Mouse (Mus musculus) liver, embryonic 16.5 days (tissue): ENCODE measurements around the gene Babam2. TPM values are rescaled to one million over a fixed set of nuclear protein-coding genes. Genes with fewer than 3 reads are reported as not detected.

ENCODE experiments used
- ATAC-seq: fragments of 200-750 bp; cut with Nextera tagmentation; 2 replicates; pipeline ENCODE4 v1.8.0; 2017; ENCODE audit warnings: low read depth, mild to moderate bottlenecking, moderate number of reproducible peaks, moderate library complexity
- H3K27ac ChIP-seq: fragments of 300-500 bp; sonication (generic); 2 replicates; pipeline ENCODE4 v1.5.1; 2014; ENCODE audit warnings: mild to moderate bottlenecking, low read length
- H3K27me3 ChIP-seq: fragments of 300-500 bp; sonication (generic); 2 replicates; pipeline ENCODE4 v1.6.1; 2014; ENCODE audit warnings: low read depth, low read length, mixed read lengths; ENCODE audit not compliant: control insufficient read depth, insufficient read depth
- H3K36me3 ChIP-seq: fragments of 300-500 bp; sonication (generic); 2 replicates; pipeline ENCODE4 v1.6.1; 2014; ENCODE audit warnings: mild to moderate bottlenecking; ENCODE audit not compliant: control insufficient read depth, insufficient read depth
- H3K4me1 ChIP-seq: fragments of 300-500 bp; sonication (generic); 2 replicates; pipeline ENCODE4 v1.6.1; 2014; ENCODE audit warnings: low read depth, low read length, mixed read lengths; ENCODE audit not compliant: control insufficient read depth
- H3K4me2 ChIP-seq: fragments of 300-500 bp; sonication (generic); 2 replicates; pipeline ENCODE4 v1.6.1; 2014; ENCODE audit warnings: low read depth, low read length, mixed read lengths
- H3K4me3 ChIP-seq: fragments of 300-500 bp; sonication (generic); 2 replicates; pipeline ENCODE4 v1.5.1; 2014; ENCODE audit warnings: low read depth, mild to moderate bottlenecking, low read length
- H3K9ac ChIP-seq: fragments of 300-500 bp; sonication (generic); 2 replicates; pipeline ENCODE4 v1.6.1; 2014; ENCODE audit warnings: low read depth, low read length
- H3K9me3 ChIP-seq: fragments of 300-500 bp; sonication (generic); replicated peaks from 2 replicates; pipeline ENCODE4 v1.6.1; 2016; ENCODE audit warnings: low read length; ENCODE audit not compliant: control insufficient read depth
- WGBS: fragments of 180-500 bp; shearing (Covaris S2); extraction: QIAGEN DNeasy Blood & Tissue Kit; methylation state at CpG from one replicate; pipeline ENCODE4 v1.1.7; 2014; ENCODE audit not compliant: insufficient replicate concordance; 5-methylcytosine and 5-hydroxymethylcytosine counted together
- polyA plus RNA-seq: library from polyadenylated mRNA; unstranded; fragments of >200 nt; fragmentation: Nextera tagmentation; extraction: Ambion mirVana; gene quantifications from 2 replicates; pipeline ENCODE4 v1.2.1, GENCODE M21; 2015

The Babam2 gene
- polyA plus RNA-seq, 1 experiment from 2014 or later, result 32.4 TPM

DNA sequence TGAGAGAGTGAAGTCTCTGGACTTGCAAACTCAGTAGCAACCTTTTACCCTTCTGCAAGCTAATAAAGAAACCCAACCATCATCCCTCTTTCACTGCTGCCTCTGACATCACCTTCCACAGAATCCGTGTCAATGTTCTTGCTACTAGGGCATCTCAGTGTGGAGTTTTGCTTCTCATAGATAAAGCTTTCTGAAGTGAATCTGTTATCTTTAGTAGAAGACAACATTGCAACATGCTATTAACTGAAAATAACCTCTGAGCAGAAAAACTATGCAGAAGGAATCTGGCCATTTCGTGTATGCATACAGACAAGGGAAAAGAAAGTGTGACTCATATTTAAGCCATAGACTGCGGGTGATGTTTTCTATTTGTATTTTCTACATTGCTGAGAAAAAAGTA lies 168.6 kb downstream of the Babam2 start:
- Histone ChIP-seq H3K36me3 (no peaks in the 10 kb centered on the region), H3K9me3 (no peaks in the 10 kb centered on the region), H3K27me3 (no peaks in the 10 kb centered on the region), H3K4me2 (no peak overlapping the region), H3K4me1 (no peaks in the 10 kb centered on the region), H3K4me3 (no peak overlapping the region), H3K9ac (no peak overlapping the region), H3K27ac (no peak overlapping the region)
- 45% methylated on average over 3 of the region's 3 CpGs for WGBS
- no peak for ATAC-seq

DNA sequence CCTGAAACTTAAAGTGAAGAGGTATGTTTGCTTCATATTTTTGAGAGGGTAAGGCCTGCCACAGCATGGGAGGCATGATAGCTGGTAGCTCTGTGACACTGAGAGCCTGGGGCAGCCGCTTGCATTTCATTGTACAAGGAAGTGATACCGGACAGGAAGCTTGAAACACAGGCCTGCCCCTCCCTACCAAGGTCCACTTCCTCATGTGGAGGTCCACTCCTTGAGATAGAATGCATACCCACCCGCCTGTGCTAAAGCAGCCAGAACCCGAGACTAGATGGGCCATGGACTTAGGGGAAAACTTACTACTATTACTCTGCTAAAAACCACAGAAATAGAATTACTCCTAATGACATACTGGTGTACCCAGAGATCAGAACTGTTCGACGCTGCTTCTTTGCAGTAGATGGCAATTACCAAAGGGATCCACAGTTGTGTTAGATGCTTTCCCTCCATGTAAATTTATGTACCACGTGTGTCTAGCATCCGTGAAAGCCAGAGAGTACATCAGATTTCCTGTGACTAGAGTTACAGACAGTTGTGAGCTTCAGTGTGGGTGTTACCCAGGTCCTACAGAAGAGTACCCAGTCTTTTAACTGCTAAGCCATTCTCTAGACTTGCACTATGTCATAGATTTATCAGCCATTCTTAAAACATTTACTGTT lies 173.5 kb downstream of the Babam2 start:
- Histone ChIP-seq H3K9ac (no peak overlapping the region), H3K27me3 (no peaks in the 10 kb centered on the region), H3K9me3 (no peaks in the 10 kb centered on the region), H3K27ac (no peak overlapping the region), H3K36me3 (no peaks in the 10 kb centered on the region), H3K4me2 (no peak overlapping the region), H3K4me1 (no peaks in the 10 kb centered on the region), H3K4me3 (no peak overlapping the region)
- 41% methylated on average over 8 of the region's 8 CpGs for WGBS
- ATAC-seq, result no peak

DNA sequence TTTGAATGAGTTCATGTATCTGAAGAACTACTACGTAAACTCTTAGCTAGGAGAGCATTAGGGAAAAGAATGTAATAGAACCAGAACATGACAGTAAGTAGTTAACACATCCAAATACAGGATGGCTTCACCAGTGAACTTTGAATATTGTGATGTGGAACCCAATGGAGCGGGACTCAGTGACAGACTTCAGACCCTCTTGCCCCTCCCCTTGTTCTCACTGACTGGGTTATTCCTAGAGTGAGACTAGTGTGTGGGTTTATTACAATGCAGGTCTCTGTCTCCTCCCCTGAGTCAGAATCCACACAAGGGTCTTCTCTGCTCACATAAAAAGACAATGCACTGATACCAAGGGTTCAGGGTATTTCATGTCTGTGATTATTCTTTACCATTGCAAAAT lies 175.8 kb downstream of the Babam2 start:
- 83% methylated on average over 2 of the region's 2 CpGs for WGBS
- Histone ChIP-seq H3K27me3 (no peaks in the 10 kb centered on the region), H3K4me3 (no peak overlapping the region), H3K27ac (no peak overlapping the region), H3K36me3 (no peaks in the 10 kb centered on the region), H3K9me3 (no peaks in the 10 kb centered on the region), H3K4me2 (no peak overlapping the region), H3K9ac (no peak overlapping the region), H3K4me1 (no peaks in the 10 kb centered on the region)
- no peak for ATAC-seq

DNA sequence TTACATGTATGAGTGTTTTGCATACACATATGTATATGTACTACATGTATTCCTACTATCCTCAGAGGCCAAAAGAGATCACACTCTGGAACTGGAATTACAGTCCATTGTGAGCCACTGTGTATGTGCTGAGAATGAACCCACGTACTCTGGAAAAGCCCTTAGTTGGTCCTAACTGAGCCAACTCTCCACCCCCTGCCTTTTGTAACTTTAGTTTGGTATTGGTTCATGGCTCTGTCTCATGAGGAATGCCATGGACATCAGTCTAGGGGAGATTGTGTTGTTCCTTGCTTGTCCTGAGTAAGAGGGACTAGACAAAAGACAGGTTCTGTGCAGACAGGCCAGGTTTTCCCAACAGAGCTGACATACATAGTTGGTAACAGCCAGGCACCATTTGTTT lies 177.1 kb downstream of the Babam2 start:
- no peak overlapping the region for H3K27ac ChIP-seq
- H3K4me1 ChIP-seq, result no peaks in the 10 kb centered on the region
- H3K9ac ChIP-seq, result no peak overlapping the region
- no peaks in the 10 kb centered on the region for H3K36me3 ChIP-seq
- WGBS, result 76% methylated on average over 1 of the region's 1 CpGs
- H3K9me3 ChIP-seq, result no peaks in the 10 kb centered on the region
- no peaks in the 10 kb centered on the region for H3K27me3 ChIP-seq
- no peak overlapping the region for H3K4me3 ChIP-seq
- no peak overlapping the region for H3K4me2 ChIP-seq
- no peak for ATAC-seq

DNA sequence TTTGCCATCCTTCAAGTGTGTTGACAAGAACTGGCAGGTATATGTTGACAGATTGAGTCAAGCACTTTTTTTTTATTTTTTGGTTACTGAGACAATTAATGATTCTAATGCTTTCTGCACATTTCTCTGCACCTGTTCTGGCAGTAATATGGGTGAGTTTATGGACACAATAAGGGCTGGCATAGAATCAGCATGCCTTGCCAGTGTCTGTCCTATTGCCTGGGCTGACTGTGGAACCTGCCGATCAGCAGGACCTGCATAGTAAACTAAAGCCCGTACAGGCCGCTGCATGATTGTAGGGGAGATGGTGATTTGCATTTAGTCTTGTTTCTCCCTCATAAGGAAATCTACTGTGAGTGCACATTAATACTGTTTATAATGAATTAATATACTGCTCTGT lies 178.0 kb downstream of the Babam2 start:
- Histone ChIP-seq H3K4me1 (no peaks in the 10 kb centered on the region), H3K4me2 (no peak overlapping the region), H3K27ac (no peak overlapping the region), H3K4me3 (no peak overlapping the region), H3K36me3 (no peaks in the 10 kb centered on the region), H3K9me3 (no peaks in the 10 kb centered on the region), H3K27me3 (no peaks in the 10 kb centered on the region), H3K9ac (no peak overlapping the region)
- WGBS, result 77% methylated on average over 3 of the region's 3 CpGs
- no peak for ATAC-seq

DNA sequence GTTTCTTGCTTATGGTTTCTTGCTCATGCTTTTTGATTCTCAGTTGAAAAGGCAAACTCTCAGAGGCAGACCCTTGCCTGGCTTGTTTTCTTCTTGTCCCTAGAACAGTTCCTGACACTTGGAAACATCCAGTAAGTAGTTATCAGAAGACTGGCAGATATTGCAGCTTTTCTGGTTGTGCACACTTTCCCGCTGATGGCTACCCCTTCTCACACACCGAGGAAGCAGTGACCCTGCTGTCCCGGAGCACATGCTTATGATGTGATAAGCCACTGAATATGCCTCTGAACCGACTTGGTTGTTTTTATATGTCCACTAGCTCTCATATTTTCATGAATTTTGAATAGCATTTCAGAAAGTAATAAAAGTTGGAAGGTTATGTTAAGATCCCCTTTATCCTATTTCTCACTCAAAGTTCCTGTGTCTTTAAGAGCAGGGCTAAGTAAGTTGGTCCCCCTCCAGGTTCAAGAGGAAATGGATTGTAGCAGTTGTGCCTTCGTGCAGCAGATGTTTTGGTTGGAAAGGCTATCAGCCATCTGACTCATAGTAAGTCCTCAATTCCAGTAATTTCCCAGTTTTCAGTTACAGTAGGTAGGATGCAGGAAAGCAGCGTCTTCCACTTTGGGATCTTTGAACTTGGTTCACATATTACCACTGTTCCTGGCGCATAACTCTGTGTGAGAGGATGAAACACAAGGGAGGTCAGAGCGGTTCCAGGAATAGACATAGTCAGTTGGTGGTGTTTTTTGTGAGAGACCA lies 178.9 kb downstream of the Babam2 start:
- no peak overlapping the region for H3K27ac ChIP-seq
- WGBS, result 44% methylated on average over 8 of the region's 8 CpGs
- no peaks in the 10 kb centered on the region for H3K27me3 ChIP-seq
- no peak overlapping the region for H3K4me2 ChIP-seq
- no peak for ATAC-seq
- H3K4me3 ChIP-seq, result no peak overlapping the region
- H3K36me3 ChIP-seq, result no peaks in the 10 kb centered on the region
- no peaks in the 10 kb centered on the region for H3K9me3 ChIP-seq
- H3K9ac ChIP-seq, result no peak overlapping the region
- no peaks in the 10 kb centered on the region for H3K4me1 ChIP-seq

DNA sequence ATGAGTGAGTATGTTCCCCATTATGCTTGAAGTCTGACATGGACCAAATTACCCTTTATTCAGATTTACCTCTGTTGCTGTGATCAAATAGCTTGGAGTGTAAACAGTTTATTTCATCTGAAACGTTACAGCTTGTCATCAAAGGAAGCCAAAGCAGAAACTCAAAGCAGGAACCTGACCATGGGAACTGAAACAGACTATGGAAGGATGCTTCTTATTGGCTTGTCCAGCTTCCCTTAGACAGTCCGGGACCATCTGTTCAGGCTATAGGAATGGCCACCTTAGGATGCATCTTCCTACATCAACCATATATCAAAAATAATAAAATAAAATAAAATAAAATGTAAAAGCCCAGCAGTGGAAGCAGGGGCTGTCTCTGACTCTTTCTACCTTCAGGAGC lies 183.0 kb downstream of the Babam2 start:
- 52% methylated on average over 2 of the region's 2 CpGs for WGBS
- H3K27me3 ChIP-seq, result no peaks in the 10 kb centered on the region
- no peak for ATAC-seq

DNA sequence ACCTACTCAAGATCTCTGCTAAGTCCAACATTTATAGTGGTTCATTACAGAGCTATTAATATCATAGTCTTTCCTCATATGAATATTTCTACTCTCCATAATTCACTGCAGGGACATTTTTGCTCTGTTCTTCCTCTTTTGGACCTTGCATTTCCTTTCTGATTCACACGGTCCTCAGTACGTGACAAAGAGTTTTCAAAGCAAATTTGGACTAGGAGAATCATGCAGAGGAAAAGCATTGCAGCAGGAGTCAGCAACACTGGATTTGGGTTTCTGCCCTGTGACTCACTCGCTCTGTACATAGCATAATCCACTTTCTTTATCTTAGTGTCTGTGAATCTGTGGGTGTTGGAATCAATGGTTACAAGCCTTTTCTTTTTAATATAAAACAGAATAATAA lies 184.8 kb downstream of the Babam2 start:
- Histone ChIP-seq H3K27ac (no peak overlapping the region), H3K9ac (no peak overlapping the region), H3K36me3 (no peaks in the 10 kb centered on the region), H3K27me3 (no peaks in the 10 kb centered on the region), H3K4me2 (no peak overlapping the region), H3K4me1 (no peaks in the 10 kb centered on the region), H3K4me3 (no peak overlapping the region), H3K9me3 (no peaks in the 10 kb centered on the region)
- 34% methylated on average over 3 of the region's 3 CpGs for WGBS
- no peak for ATAC-seq

More for the DNA sequence above, 183.0 kb downstream of the Babam2 start:
- Histone ChIP-seq H3K9ac (no peak overlapping the region), H3K4me3 (no peak overlapping the region), H3K9me3 (no peaks in the 10 kb centered on the region), H3K4me1 (no peaks in the 10 kb centered on the region), H3K4me2 (no peak overlapping the region), H3K27ac (no peak overlapping the region), H3K36me3 (no peaks in the 10 kb centered on the region)

DNA sequence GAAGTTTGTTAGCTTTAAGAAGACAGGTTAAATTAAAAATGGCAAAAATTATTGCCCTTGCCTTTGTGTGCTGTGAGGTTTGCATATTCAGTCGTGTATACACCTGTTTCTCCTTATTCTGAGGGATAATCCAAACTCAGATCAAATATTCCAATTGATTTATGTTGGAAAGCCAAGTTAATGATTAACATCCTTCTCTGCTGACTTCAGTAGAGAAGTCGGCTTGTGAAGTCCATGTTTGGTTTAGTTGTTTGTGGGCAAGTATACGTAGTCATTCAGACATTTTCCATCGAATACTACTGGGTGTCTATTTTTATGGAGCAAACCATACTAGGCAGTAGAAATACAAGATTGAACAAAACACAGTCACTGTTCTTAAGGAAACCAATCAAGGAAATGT lies 187.5 kb downstream of the Babam2 start:
- Histone ChIP-seq H3K4me3 (no peak overlapping the region), H3K9ac (no peak overlapping the region), H3K27me3 (no peaks in the 10 kb centered on the region), H3K4me2 (no peak overlapping the region), H3K27ac (no peak overlapping the region), H3K36me3 (no peaks in the 10 kb centered on the region), H3K9me3 (no peaks in the 10 kb centered on the region), H3K4me1 (no peaks in the 10 kb centered on the region)
- 56% methylated on average over 4 of the region's 4 CpGs for WGBS
- no peak for ATAC-seq
